In the genomic region with DNA sequence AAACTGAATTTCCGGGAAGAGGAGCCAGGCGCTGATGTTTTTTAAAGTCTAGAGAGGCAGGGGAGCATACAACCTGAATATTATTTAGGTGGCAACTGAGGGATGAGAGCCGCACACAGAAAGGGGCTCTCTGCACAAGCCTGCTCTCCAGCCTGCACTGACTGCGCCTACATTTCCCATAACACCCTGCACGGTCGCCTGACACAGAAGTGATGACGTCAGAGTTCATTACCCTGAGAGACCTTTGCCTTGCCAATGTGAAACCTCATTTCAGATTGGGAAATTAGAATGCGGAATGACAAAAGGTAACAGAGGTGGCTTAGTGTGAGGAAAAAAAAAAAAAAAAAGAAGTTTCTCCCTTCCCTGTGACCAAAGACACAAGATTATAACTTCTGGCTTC, we compare ENCODE assay signal across 9 mouse cellular contexts. TPM values are rescaled to one million over a fixed set of nuclear protein-coding genes. Genes with fewer than 3 reads are reported as not detected.
A peak's percentile ranks its signal among the peaks of the same experiment; 100 is the strongest.
DNase-seq lines count a peak whose midpoint lies in the region; ATAC-seq and TF ChIP-seq lines count a peak whose summit lies in the region.
"Had no signal": no experiment of that assay in that cellular context is flagged by ENCODE, and none has a peak within 500 bp of the region (broad histone marks: within the 10 kb centered on the region; RNA-seq: fewer than 3 reads in every experiment).

No protein-coding gene starts in this region.

- 33% methylated on average over 8 of the region's 8 CpGs for WGBS in kidney, adult 2 months
- WGBS in kidney, embryonic 14.5 days: 34% methylated on average over 8 of the region's 8 CpGs
- WGBS in hindbrain, embryonic 12.5 days: 36% methylated on average over 8 of the region's 8 CpGs
- WGBS in limb, embryonic 14.5 days: 33% methylated on average over 8 of the region's 8 CpGs

- H3K4me3 ChIP-seq in kidney, adult 2 months (ENCODE audit: insufficient read depth, low read depth, low read length): no peak overlapping the region
- no peak overlapping the region for H3K4me3 ChIP-seq in kidney, embryonic 14.5 days (ENCODE audit: low read length)
- H3K4me3 ChIP-seq in hindbrain, embryonic 12.5 days: no peak overlapping the region
- no peak overlapping the region for H3K4me3 ChIP-seq in limb, embryonic 14.5 days (replicated peaks; ENCODE audit: low read length)
- H3K4me3 ChIP-seq: myocyte had no signal

- no peak overlapping the region for H3K9ac ChIP-seq in kidney, embryonic 14.5 days (ENCODE audit: low read depth, low read length)
- H3K9ac ChIP-seq in hindbrain, embryonic 12.5 days: no peak overlapping the region
- no peak overlapping the region for H3K9ac ChIP-seq in limb, embryonic 14.5 days (ENCODE audit: low read depth, low read length, severe bottlenecking)

- TF ChIP-seq POLR2A in kidney, adult 2 months (IDR thresholded peaks at IDR 0.05; ENCODE audit: low read depth, low read length): no peak
- no peak for TF ChIP-seq POLR2A in limb, embryonic 14.5 days (IDR thresholded peaks at IDR 0.05; ENCODE audit: borderline replicate concordance, extremely low read depth, insufficient read depth, insufficient read length)

- H3K4me2 ChIP-seq in kidney, embryonic 14.5 days (replicated peaks; ENCODE audit: low read depth, low read length): no peak overlapping the region
- H3K4me2 ChIP-seq in hindbrain, embryonic 12.5 days (replicated peaks): no peak overlapping the region
- no peak overlapping the region for H3K4me2 ChIP-seq in limb, embryonic 14.5 days (replicated peaks; ENCODE audit: low read depth, low read length, severe bottlenecking)

- peaks cover 2% of the 10 kb centered on the region; the same call in 1 of the 2 replicates for H3K9me3 ChIP-seq in kidney, embryonic 14.5 days (ENCODE audit: control insufficient read depth, low read length)
- H3K9me3 ChIP-seq in hindbrain, embryonic 12.5 days (replicated peaks): no peaks in the 10 kb centered on the region
- no peaks in the 10 kb centered on the region for H3K9me3 ChIP-seq in limb, embryonic 14.5 days (ENCODE audit: control insufficient read depth, low read length)

- H3K4me1 ChIP-seq in kidney, adult 2 months (ENCODE audit: control insufficient read depth, insufficient read depth, low read length): no peaks in the 10 kb centered on the region
- H3K4me1 ChIP-seq in kidney, embryonic 14.5 days (ENCODE audit: control insufficient read depth, insufficient read depth, low read length): no peaks in the 10 kb centered on the region
- H3K4me1 ChIP-seq in hindbrain, embryonic 12.5 days: no peaks in the 10 kb centered on the region
- H3K4me1 ChIP-seq in limb, embryonic 14.5 days (ENCODE audit: control insufficient read depth, insufficient read depth, low read length): no peaks in the 10 kb centered on the region

- TF ChIP-seq CTCF in kidney, adult 2 months (conservative IDR thresholded peaks at IDR 0.05; ENCODE audit: insufficient read depth, insufficient read length, low read depth, low read length): no peak

- H3K27ac ChIP-seq in kidney, adult 2 months (ENCODE audit: insufficient read depth, low read depth, low read length): no peak overlapping the region
- no peak overlapping the region for H3K27ac ChIP-seq in kidney, embryonic 14.5 days (ENCODE audit: low read depth, low read length)
- no peak overlapping the region for H3K27ac ChIP-seq in hindbrain, embryonic 12.5 days
- no peak overlapping the region for H3K27ac ChIP-seq in limb, embryonic 14.5 days (replicated peaks; ENCODE audit: low read depth, low read length)

- DNase-seq in kidney, adult 2 months: peak; percentile 85
- peak; percentile 55 to 59 for DNase-seq in cerebellum, postnatal 14 days
- DNase-seq in limb, embryonic 14.5 days (ENCODE audit: low spot score): peak; percentile 20
- DNase-seq in neural tube, embryonic 10.5 days (ENCODE audit: extremely low spot score, low spot score): peak; percentile 26
- no peak for DNase-seq in thymus, postnatal 10 days (ENCODE audit: low spot score in 2 of 2)

- no peaks in the 10 kb centered on the region for H3K27me3 ChIP-seq in kidney, adult 2 months (replicated peaks; ENCODE audit: control insufficient read depth, insufficient read depth, low read length)
- no peaks in the 10 kb centered on the region for H3K27me3 ChIP-seq in kidney, embryonic 14.5 days (ENCODE audit: control insufficient read depth, insufficient read depth, low read length)
- no peaks in the 10 kb centered on the region for H3K27me3 ChIP-seq in hindbrain, embryonic 12.5 days
- no peaks in the 10 kb centered on the region for H3K27me3 ChIP-seq in limb, embryonic 14.5 days (ENCODE audit: control insufficient read depth, insufficient read depth, low read length)

- H3K36me3 ChIP-seq in kidney, adult 2 months (ENCODE audit: control insufficient read depth, insufficient read depth, low read length): no peaks in the 10 kb centered on the region
- H3K36me3 ChIP-seq in kidney, embryonic 14.5 days (ENCODE audit: control insufficient read depth, insufficient read depth, low read length): no peaks in the 10 kb centered on the region
- no peaks in the 10 kb centered on the region for H3K36me3 ChIP-seq in hindbrain, embryonic 12.5 days
- no peaks in the 10 kb centered on the region for H3K36me3 ChIP-seq in limb, embryonic 14.5 days (ENCODE audit: control insufficient read depth, insufficient read depth, low read length)

- ATAC-seq in kidney, embryonic 14.5 days (ENCODE audit: low FRiP score, low TSS enrichment): no peak
- ATAC-seq in hindbrain, embryonic 12.5 days (ENCODE audit: low FRiP score): peak; percentile 64
- no peak for ATAC-seq in limb, embryonic 14.5 days (ENCODE audit: low FRiP score, low read depth)
- no peak for ATAC-seq in inflammation-experienced regulatory T-cells, adult 6 months

RNA-seq across cellular contexts. Expression of a gene that starts 23.1 kb away (rescaled TPM):
- 0.19 and 0.28 TPM in 2 replicates for polyA plus RNA-seq in kidney, adult 2 months (2012; rRNA removed)
- 0.56 TPM in 1 of 2 replicates, not detected in the other for polyA plus RNA-seq in kidney, embryonic 14.5 days (2014; fragmentation: Nextera tagmentation; extraction: Ambion mirVana)
- polyA plus RNA-seq in hindbrain, embryonic 12.5 days (2016; fragmentation: Nextera tagmentation; extraction: Ambion mirVana): 0.62 and 1.1 TPM in 2 replicates
- polyA plus RNA-seq in limb, embryonic 14.5 days (2012; rRNA removed): 0.08 TPM in 2 replicates
- polyA plus RNA-seq in limb, embryonic 14.5 days (2014; fragmentation: Nextera tagmentation; extraction: Ambion mirVana): 0.17 and 0.57 TPM in 2 replicates
- not detected for polyA plus RNA-seq in inflammation-experienced regulatory T-cells, adult 6 months (2017; shearing (Covaris generic))
- polyA plus RNA-seq: myocyte had no signal

Comparison
In these comparisons a context has a peak if more than half of its experiments do, and no peak if none do; other contexts are left out.
1. DNase-seq: peak in kidney, adult 2 months (single experiment), cerebellum, postnatal 14 days (2 of 2), limb, embryonic 14.5 days (single experiment) and neural tube, embryonic 10.5 days (single experiment); none in thymus, postnatal 10 days (0 of 2).